Mouse (Mus musculus): ENCODE measurements around the gene Plpp7. TPM values are rescaled to one million over a fixed set of nuclear protein-coding genes. Genes with fewer than 3 reads are reported as not detected.

Plpp7 gene
- polyA plus RNA-seq, 1 experiment, result 2.6 TPM

GRCm38 (mm10) chr2:32091956-32092355 lies 3.4 kb upstream of the Plpp7 start:
- Histone ChIP-seq H3K4me3 (ENCODE audit: extremely low read depth, insufficient read depth, insufficient read length) (no peak overlapping the region), H3K27me3 (ENCODE audit: control insufficient read depth, insufficient read depth, low read length) (peaks cover 5% of the 10 kb centered on the region), H3K36me3 (ENCODE audit: control insufficient read depth, insufficient read depth, low read length) (no peaks in the 10 kb centered on the region), H3K4me1 (ENCODE audit: control insufficient read depth, insufficient read depth, insufficient read length) (no peaks in the 10 kb centered on the region), H3K27ac (ENCODE audit: insufficient read depth, low read length) (no peak overlapping the region)
- WGBS, result 67% methylated on average over 3 of the region's 3 CpGs
- no peak for DNase-seq (ENCODE audit: low read depth in 1 of 2, low spot score in 2 of 2)
- TF ChIP-seq POLR2A (IDR thresholded peaks at IDR 0.05; ENCODE audit: low read depth, low read length), result no peak
- no peak for TF ChIP-seq CTCF (IDR thresholded peaks at IDR 0.05; ENCODE audit: extremely low read depth, insufficient read depth, insufficient read length, insufficient replicate concordance)

GRCm38 (mm10) chr2:32094001-32094707 lies 1.2 kb upstream of the Plpp7 start:
- WGBS, result 86% methylated on average over 7 of the region's 7 CpGs
- TF ChIP-seq CTCF (IDR thresholded peaks at IDR 0.05; ENCODE audit: extremely low read depth, insufficient read depth, insufficient read length, insufficient replicate concordance), result no peak
- no peak for TF ChIP-seq POLR2A (IDR thresholded peaks at IDR 0.05; ENCODE audit: low read depth, low read length)
- H3K4me3 ChIP-seq (ENCODE audit: extremely low read depth, insufficient read depth, insufficient read length), result no peak overlapping the region
- H3K27me3 ChIP-seq (ENCODE audit: control insufficient read depth, insufficient read depth, low read length), result no peaks in the 10 kb centered on the region
- H3K27ac ChIP-seq (ENCODE audit: insufficient read depth, low read length), result no peak overlapping the region
- no peaks in the 10 kb centered on the region for H3K36me3 ChIP-seq (ENCODE audit: control insufficient read depth, insufficient read depth, low read length)
- H3K4me1 ChIP-seq (ENCODE audit: control insufficient read depth, insufficient read depth, insufficient read length), result no peaks in the 10 kb centered on the region
- DNase-seq (ENCODE audit: low read depth in 1 of 2, low spot score in 2 of 2), result no peak

- H3K4me3 ChIP-seq (ENCODE audit: extremely low read depth, insufficient read depth, insufficient read length), result no peak overlapping the region
- DNase-seq (ENCODE audit: low read depth in 1 of 2, low spot score in 2 of 2), result no peak
- H3K36me3 ChIP-seq (ENCODE audit: control insufficient read depth, insufficient read depth, low read length), result no peaks in the 10 kb centered on the region
- WGBS, result 83% methylated on average over 10 of the region's 10 CpGs
- no peak overlapping the region for H3K27ac ChIP-seq (ENCODE audit: insufficient read depth, low read length)
- no peak for TF ChIP-seq CTCF (IDR thresholded peaks at IDR 0.05; ENCODE audit: extremely low read depth, insufficient read depth, insufficient read length, insufficient replicate concordance)
- no peak for TF ChIP-seq POLR2A (IDR thresholded peaks at IDR 0.05; ENCODE audit: low read depth, low read length)
- no peaks in the 10 kb centered on the region for H3K27me3 ChIP-seq (ENCODE audit: control insufficient read depth, insufficient read depth, low read length)
- no peaks in the 10 kb centered on the region for H3K4me1 ChIP-seq (ENCODE audit: control insufficient read depth, insufficient read depth, insufficient read length)
Observed at GRCm38 (mm10) chr2:32096122-32096420, 743 bp downstream of the Plpp7 start.

GRCm38 (mm10) chr2:32102944-32103343 lies 7.6 kb downstream of the Plpp7 start:
- H3K36me3 ChIP-seq (ENCODE audit: control insufficient read depth, insufficient read depth, low read length), result no peaks in the 10 kb centered on the region
- WGBS, result 89% methylated on average over 5 of the region's 5 CpGs
- no peak overlapping the region for H3K27ac ChIP-seq (ENCODE audit: insufficient read depth, low read length)
- no peaks in the 10 kb centered on the region for H3K27me3 ChIP-seq (ENCODE audit: control insufficient read depth, insufficient read depth, low read length)
- DNase-seq (ENCODE audit: low read depth in 1 of 2, low spot score in 2 of 2), result no peak
- no peak overlapping the region for H3K4me3 ChIP-seq (ENCODE audit: extremely low read depth, insufficient read depth, insufficient read length)
- TF ChIP-seq POLR2A (IDR thresholded peaks at IDR 0.05; ENCODE audit: low read depth, low read length) (no peak), CTCF (IDR thresholded peaks at IDR 0.05; ENCODE audit: extremely low read depth, insufficient read depth, insufficient read length, insufficient replicate concordance) (no peak)
- no peaks in the 10 kb centered on the region for H3K4me1 ChIP-seq (ENCODE audit: control insufficient read depth, insufficient read depth, insufficient read length)

DNA sequence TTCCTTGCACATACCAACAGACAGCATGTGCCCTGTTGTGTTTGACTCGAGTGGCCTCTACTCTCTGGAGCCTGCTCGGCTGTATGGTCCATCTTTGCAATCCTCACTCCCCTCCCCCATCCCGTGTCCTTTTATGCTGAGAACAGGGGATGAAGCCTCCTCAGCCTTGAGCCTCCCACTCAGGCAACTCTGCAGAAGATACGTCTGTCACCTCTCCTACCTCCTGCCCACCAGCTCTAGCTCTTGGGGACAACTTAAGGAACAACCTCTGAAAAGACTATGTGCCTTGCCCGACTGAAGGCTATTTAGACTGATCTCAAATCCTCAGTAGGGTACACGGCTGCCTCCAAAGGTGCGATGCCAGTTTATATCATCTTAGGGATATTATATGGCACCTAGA lies 8.2 kb downstream of the Plpp7 start:
- no peak for TF ChIP-seq CTCF (IDR thresholded peaks at IDR 0.05; ENCODE audit: extremely low read depth, insufficient read depth, insufficient read length, insufficient replicate concordance)
- no peak for TF ChIP-seq POLR2A (IDR thresholded peaks at IDR 0.05; ENCODE audit: low read depth, low read length)

GRCm38 (mm10) chr2:32104122-32104521 lies 8.8 kb downstream of the Plpp7 start:
- Histone ChIP-seq H3K4me1 (ENCODE audit: control insufficient read depth, insufficient read depth, insufficient read length) (no peaks in the 10 kb centered on the region), H3K27ac (ENCODE audit: insufficient read depth, low read length) (no peak overlapping the region), H3K27me3 (ENCODE audit: control insufficient read depth, insufficient read depth, low read length) (no peaks in the 10 kb centered on the region), H3K4me3 (ENCODE audit: extremely low read depth, insufficient read depth, insufficient read length) (no peak overlapping the region), H3K36me3 (ENCODE audit: control insufficient read depth, insufficient read depth, low read length) (no peaks in the 10 kb centered on the region)
- no peak for DNase-seq (ENCODE audit: low read depth in 1 of 2, low spot score in 2 of 2)
- WGBS, result 87% methylated on average over 7 of the region's 7 CpGs
- TF ChIP-seq POLR2A (IDR thresholded peaks at IDR 0.05; ENCODE audit: low read depth, low read length) (no peak), CTCF (IDR thresholded peaks at IDR 0.05; ENCODE audit: extremely low read depth, insufficient read depth, insufficient read length, insufficient replicate concordance) (no peak)

More for the DNA sequence above, 8.2 kb downstream of the Plpp7 start:
- no peak overlapping the region for H3K4me3 ChIP-seq (ENCODE audit: extremely low read depth, insufficient read depth, insufficient read length)
- 88% methylated on average over 7 of the region's 7 CpGs for WGBS
- no peaks in the 10 kb centered on the region for H3K4me1 ChIP-seq (ENCODE audit: control insufficient read depth, insufficient read depth, insufficient read length)
- no peak overlapping the region for H3K27ac ChIP-seq (ENCODE audit: insufficient read depth, low read length)
- H3K36me3 ChIP-seq (ENCODE audit: control insufficient read depth, insufficient read depth, low read length), result no peaks in the 10 kb centered on the region
- no peaks in the 10 kb centered on the region for H3K27me3 ChIP-seq (ENCODE audit: control insufficient read depth, insufficient read depth, low read length)
- no peak for DNase-seq (ENCODE audit: low read depth in 1 of 2, low spot score in 2 of 2)

- Histone ChIP-seq H3K36me3 (ENCODE audit: control insufficient read depth, insufficient read depth, low read length) (no peaks in the 10 kb centered on the region), H3K4me1 (ENCODE audit: control insufficient read depth, insufficient read depth, insufficient read length) (no peaks in the 10 kb centered on the region), H3K27me3 (ENCODE audit: control insufficient read depth, insufficient read depth, low read length) (no peaks in the 10 kb centered on the region), H3K27ac (ENCODE audit: insufficient read depth, low read length) (no peak overlapping the region), H3K4me3 (ENCODE audit: extremely low read depth, insufficient read depth, insufficient read length) (no peak overlapping the region)
- 84% methylated on average over 16 of the region's 16 CpGs for WGBS
- no peak for DNase-seq (ENCODE audit: low read depth in 1 of 2, low spot score in 2 of 2)
- TF ChIP-seq CTCF (IDR thresholded peaks at IDR 0.05; ENCODE audit: extremely low read depth, insufficient read depth, insufficient read length, insufficient replicate concordance) (no peak), POLR2A (IDR thresholded peaks at IDR 0.05; ENCODE audit: low read depth, low read length) (no peak)
Observed at GRCm38 (mm10) chr2:32105117-32105913, 10.0 kb downstream of the Plpp7 start.
